Mouse (Mus musculus) liver, embryonic 14.5 days (tissue): ENCODE results near the gene Tmem242. TPM values are rescaled to one million over a fixed set of nuclear protein-coding genes. Genes with fewer than 3 reads are reported as not detected.

Experiments used
- ATAC-seq: fragments of 200-750 bp; cut with Nextera tagmentation; 2 replicates; pipeline ENCODE4 v1.8.0; 2017; ENCODE audit warnings: moderate number of reproducible peaks, mild to moderate bottlenecking, moderate library complexity; ENCODE audit not compliant: insufficient read depth
- DNase-seq, 3 experiments: peaks; one replicate each; pipeline ENCODE4 v3.0.0-alpha.2; 2012 to 2013; ENCODE audit warnings: low read depth in 3 of 3, low spot score in 3 of 3
- H3K27ac ChIP-seq: fragments of 300-500 bp; sonication (generic); 2 replicates; pipeline ENCODE4 v1.5.1; 2014; ENCODE audit warnings: moderate library complexity, mild to moderate bottlenecking, control low read depth, inconsistent platforms
- H3K27me3 ChIP-seq: fragments of 300-500 bp; sonication (generic); 2 replicates; pipeline ENCODE4 v1.6.1; 2014; ENCODE audit warnings: mild to moderate bottlenecking, low read length, moderate library complexity; ENCODE audit not compliant: control insufficient read depth, insufficient read depth
- H3K36me3 ChIP-seq: fragments of 300-500 bp; sonication (generic); replicated peaks from 2 replicates; pipeline ENCODE4 v1.6.1; 2014; ENCODE audit warnings: low read depth; ENCODE audit not compliant: control insufficient read depth, insufficient read depth
- H3K4me1 ChIP-seq, 2 experiments: fragments of 200-500 bp in 1 of 2; fragments of 300-500 bp in 1 of 2; sonication (generic) in 1 of 2; replicated peaks; 2 replicates each; pipeline ENCODE4 v1.6.1; 2012 to 2014; ENCODE audit warnings: antibody characterized with exemption in 1 of 2, inconsistent platforms in 1 of 2, low read length in 1 of 2; ENCODE audit not compliant: control insufficient read depth in 2 of 2, insufficient read depth in 2 of 2
- H3K4me2 ChIP-seq: fragments of 300-500 bp; sonication (generic); 2 replicates; pipeline ENCODE4 v1.6.1; 2014; ENCODE audit warnings: low read depth, mild to moderate bottlenecking, control low read depth, moderate library complexity
- H3K4me3 ChIP-seq, 2 experiments: fragments of 200-500 bp in 1 of 2; fragments of 300-500 bp in 1 of 2; sonication (generic) in 1 of 2; 2 replicates each; pipeline ENCODE4 v1.5.1; 2012 to 2014; ENCODE audit warnings: low read depth in 2 of 2, low read length in 2 of 2, mild to moderate bottlenecking in 2 of 2, control low read depth in 1 of 2, inconsistent platforms in 1 of 2, moderate library complexity in 1 of 2; ENCODE audit not compliant: insufficient read depth in 1 of 2
- H3K9ac ChIP-seq: fragments of 300-500 bp; sonication (generic); replicated peaks from 2 replicates; pipeline ENCODE4 v1.6.1; 2014; ENCODE audit warnings: mild to moderate bottlenecking, control low read depth, moderate library complexity
- H3K9me3 ChIP-seq: fragments of 300-500 bp; sonication (generic); 2 replicates; pipeline ENCODE4 v1.6.1; 2016; ENCODE audit warnings: low read length, mixed read lengths; ENCODE audit not compliant: control insufficient read depth
- CTCF ChIP-seq: IDR thresholded peaks from 2 replicates; pipeline ENCODE4 v1.5.1; 2016; ENCODE audit warnings: antibody characterized with exemption, low read depth, control low read depth
- EP300 ChIP-seq: IDR thresholded peaks from 2 replicates; pipeline ENCODE4 v1.6.1; 2016; ENCODE audit warnings: antibody characterized with exemption, low read depth
- WGBS: fragments of 180-500 bp; shearing (Covaris S2); extraction: QIAGEN DNeasy Blood & Tissue Kit; methylation state at CpG from one replicate; pipeline ENCODE4 v1.1.7; 2014; ENCODE audit not compliant: insufficient replicate concordance; 5-methylcytosine and 5-hydroxymethylcytosine counted together
- polyA plus RNA-seq, 2 experiments: library from polyadenylated mRNA; depleted of rRNA in 1 of 2; stranded (reverse) in 1 of 2; unstranded in 1 of 2; fragments of >200 nt; fragmentation: Nextera tagmentation in 1 of 2; extraction: Ambion mirVana in 1 of 2; gene quantifications; 2 replicates each; pipeline versions ENCODE4 v1.2.1 to v1.2.3; 2012 to 2014

Tmem242 gene
- polyA plus RNA-seq, 2 experiments = 10.5 to 42.5 TPM

DNA sequence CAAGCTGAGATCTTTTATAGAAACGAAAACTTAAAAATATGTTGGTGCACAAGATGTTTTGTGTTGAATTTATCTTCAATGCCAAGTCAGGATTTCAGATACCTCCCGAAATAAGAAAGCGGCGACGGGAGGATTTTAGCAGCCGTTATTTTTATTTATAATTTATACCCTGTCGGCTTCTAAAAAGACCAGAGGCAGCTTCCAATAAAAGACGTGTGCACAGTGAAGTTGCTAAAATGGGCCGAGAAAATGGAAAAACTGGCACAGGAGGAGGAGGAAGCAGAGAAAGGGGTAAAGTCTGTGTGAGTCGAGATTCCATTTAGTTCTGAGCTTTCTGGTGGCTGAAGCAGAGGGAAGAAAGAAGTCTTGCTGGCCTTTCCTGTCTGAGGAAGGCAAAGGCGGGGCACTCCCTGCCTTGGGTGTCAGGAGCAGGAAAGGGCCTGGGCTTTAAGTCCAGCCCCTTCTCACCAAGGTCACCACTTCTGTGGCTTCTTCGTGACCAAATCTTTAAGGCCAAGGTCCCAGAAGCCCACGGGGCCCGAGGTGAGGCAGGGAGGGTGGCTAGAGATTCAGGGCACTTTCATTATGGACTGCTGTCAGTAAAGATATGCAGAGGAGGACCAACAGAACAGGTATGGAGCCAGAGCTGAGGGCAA lies 39.5 kb downstream of the Tmem242 start:
- Histone ChIP-seq H3K4me1 (peaks cover 0 to 12% of the 10 kb centered on the region in 2 experiments; a peak in 2 of 4 replicates), H3K4me3 (no peak overlapping the region), H3K4me2 (no peak overlapping the region), H3K27me3 (no peaks in the 10 kb centered on the region), H3K9ac (no peak overlapping the region), H3K36me3 (no peaks in the 10 kb centered on the region), H3K27ac (no peak overlapping the region), H3K9me3 (no peaks in the 10 kb centered on the region)
- ATAC-seq (no peak), DNase-seq (no peak)
- TF ChIP-seq EP300 (no peak), CTCF (no peak)
- 60% methylated on average over 14 of the region's 14 CpGs for WGBS

DNA sequence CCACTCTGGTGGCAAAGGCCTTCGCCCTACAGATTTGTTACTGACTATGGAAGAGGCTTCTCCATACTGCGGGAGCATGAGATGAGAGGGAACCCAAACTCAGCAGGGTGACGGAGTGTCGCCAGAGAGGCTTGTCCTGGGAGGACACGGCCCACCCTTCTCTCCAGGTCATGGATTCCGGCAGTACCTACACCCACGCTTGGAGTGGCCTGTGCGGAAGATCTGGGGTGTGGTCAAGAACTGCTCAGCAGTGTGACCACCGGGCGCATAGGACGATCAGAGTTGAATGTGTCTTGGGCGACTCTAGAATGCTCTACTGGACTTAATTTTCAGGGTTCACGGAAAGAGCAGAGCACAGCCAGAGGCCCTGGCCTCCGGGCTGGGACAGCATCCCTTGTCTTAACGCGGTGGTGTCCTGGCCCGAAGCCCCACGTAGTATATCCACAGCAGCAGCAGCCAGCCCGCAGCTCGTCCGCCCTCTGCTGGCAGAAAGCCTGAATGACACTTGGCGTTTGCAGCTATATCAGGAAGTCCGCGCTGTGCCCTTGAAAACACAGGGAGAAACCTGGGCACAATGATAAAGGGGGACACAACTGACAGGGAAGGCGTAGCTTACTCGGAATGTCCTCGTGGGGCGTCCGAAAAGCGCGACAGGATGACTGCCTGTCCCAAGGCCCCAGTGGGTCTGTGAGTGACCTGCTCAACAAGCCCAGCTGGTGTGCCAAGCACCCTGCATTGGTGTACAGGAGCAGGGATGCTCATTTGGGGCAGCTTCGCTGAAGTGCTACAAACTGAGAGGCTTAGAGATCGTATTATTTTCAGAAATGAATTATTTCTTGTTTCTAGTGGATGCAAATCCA lies 42.7 kb downstream of the Tmem242 start:
- TF ChIP-seq CTCF (peak; percentile 99), EP300 (no peak)
- H3K27ac ChIP-seq = no peak overlapping the region
- peak overlapping the region; percentile 21; the same call in 1 of the 2 replicates for H3K4me2 ChIP-seq
- no peaks in the 10 kb centered on the region for H3K36me3 ChIP-seq
- peak; percentile 33; the same call in 1 of the 2 replicates for ATAC-seq
- DNase-seq = peak; percentile 33 to 50 (median 39)
- 25% methylated on average over 33 of the region's 33 CpGs for WGBS
- no peaks in the 10 kb centered on the region for H3K27me3 ChIP-seq
- H3K9me3 ChIP-seq = no peaks in the 10 kb centered on the region
- H3K4me3 ChIP-seq = no peak overlapping the region
- H3K4me1 ChIP-seq = peaks cover 0 to 2% of the 10 kb centered on the region in 2 experiments; a peak in 2 of 4 replicates
- no peak overlapping the region for H3K9ac ChIP-seq

DNA sequence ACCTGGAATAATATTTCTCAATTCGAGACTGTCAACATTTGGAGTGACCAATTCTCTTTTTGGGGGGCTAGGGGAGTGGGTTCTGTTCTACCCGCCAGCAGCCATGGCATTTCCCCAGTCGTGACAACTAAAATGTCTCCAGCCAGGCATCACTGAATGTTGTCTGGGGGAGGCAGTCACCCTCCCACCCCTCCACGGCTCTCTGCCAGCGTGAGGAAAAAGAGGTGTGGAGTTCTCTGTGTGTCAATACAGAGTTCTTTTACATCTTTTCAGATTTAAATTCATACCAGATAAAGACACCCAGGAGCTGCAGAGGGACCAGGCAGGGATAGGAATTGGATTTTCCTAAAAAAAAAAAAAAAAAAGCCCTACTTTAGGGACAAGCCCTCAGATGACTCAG lies 43.8 kb downstream of the Tmem242 start:
- H3K4me3 ChIP-seq = no peak overlapping the region
- H3K27ac ChIP-seq = no peak overlapping the region
- DNase-seq (no peak), ATAC-seq (no peak)
- H3K4me2 ChIP-seq = no peak overlapping the region
- peaks cover 0 to 5% of the 10 kb centered on the region in 2 experiments; a peak in 1 of 4 replicates for H3K4me1 ChIP-seq
- no peaks in the 10 kb centered on the region for H3K36me3 ChIP-seq
- H3K9ac ChIP-seq = no peak overlapping the region
- WGBS = 59% methylated on average over 5 of the region's 5 CpGs
- no peaks in the 10 kb centered on the region for H3K9me3 ChIP-seq
- no peak for TF ChIP-seq EP300
- TF ChIP-seq CTCF = no peak
- H3K27me3 ChIP-seq = no peaks in the 10 kb centered on the region

DNA sequence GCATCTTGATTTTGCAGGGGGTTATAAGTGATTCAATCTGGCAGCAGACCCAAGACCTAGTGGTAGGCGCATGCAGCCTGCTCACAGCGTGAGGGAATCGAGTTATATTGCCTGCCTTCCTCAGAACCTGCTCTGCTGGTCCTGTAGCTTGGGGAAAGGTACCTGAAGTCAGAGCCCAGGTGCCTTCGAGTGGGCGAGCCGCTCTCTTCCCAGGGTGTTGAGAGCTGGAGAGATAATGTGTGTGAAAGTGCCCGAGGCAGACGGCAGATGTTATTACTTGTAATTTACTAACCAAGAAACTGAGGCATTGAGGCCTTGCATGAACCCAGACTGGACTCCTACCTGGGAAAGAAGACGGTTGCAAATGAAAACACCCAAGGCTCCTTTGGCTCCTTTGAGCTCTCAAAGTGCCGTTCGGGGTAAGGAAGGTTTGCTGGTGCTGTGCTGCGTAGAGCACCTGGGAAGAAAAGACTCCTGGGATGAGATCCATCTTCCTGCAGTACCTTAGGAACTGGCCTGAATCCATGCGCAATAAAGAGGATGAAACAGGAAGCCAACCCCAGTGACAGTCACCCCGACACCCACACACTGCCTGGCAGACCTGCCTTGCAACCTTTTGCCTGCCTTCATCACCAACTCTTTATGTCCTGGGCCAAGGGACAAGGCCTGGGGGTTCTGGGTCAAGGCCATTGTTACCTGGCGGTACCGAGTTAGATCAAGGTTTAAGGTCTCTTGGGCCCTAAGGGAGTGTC lies 44.4 kb downstream of the Tmem242 start:
- Histone ChIP-seq H3K9ac (no peak overlapping the region), H3K4me3 (no peak overlapping the region), H3K4me1 (peaks cover 0 to 5% of the 10 kb centered on the region in 2 experiments; a peak in 1 of 4 replicates), H3K27ac (no peak overlapping the region), H3K9me3 (no peaks in the 10 kb centered on the region), H3K27me3 (no peaks in the 10 kb centered on the region), H3K4me2 (no peak overlapping the region), H3K36me3 (no peaks in the 10 kb centered on the region)
- DNase-seq (no peak), ATAC-seq (no peak)
- WGBS = 72% methylated on average over 16 of the region's 16 CpGs
- no peak for TF ChIP-seq EP300
- TF ChIP-seq CTCF = no peak
